Mouse (Mus musculus) gastrocnemius, postnatal 36 days (tissue): ENCODE data around the gene Gm34653. TPM values are rescaled to one million over a fixed set of nuclear protein-coding genes. Genes with fewer than 3 reads are reported as not detected.

Source experiments
- DNase-seq, 2 experiments: peaks; one replicate each; pipeline ENCODE4 v3.0.0; 2022
- intact Hi-C: fragments of 180-260 bp; cut with DNase I; formaldehyde crosslinking; loops from one replicate; pipeline ENCODE4 v1.15.1; 2025
- total RNA-seq, 2 experiments: library from RNA; stranded (reverse); gene quantifications; 2 replicates each; pipeline ENCODE4 v1.2.3; 2021

Gene Gm34653
- total RNA-seq, 2 experiments from 2014 or later: not detected

- intact Hi-C loops: loop anchor here (5.0 kb wide), 1 partner anchor 97 kb away; no protein-coding TSS in a partner anchor
- no peak for DNase-seq
Observed at GRCm38 (mm10) chr2:34874816-34875345, 42.1 kb downstream of the Gm34653 start, which contains the start of gene Psmd5. TSS of gene Psmd5 (minus strand) at chr2:34874968.

DNA sequence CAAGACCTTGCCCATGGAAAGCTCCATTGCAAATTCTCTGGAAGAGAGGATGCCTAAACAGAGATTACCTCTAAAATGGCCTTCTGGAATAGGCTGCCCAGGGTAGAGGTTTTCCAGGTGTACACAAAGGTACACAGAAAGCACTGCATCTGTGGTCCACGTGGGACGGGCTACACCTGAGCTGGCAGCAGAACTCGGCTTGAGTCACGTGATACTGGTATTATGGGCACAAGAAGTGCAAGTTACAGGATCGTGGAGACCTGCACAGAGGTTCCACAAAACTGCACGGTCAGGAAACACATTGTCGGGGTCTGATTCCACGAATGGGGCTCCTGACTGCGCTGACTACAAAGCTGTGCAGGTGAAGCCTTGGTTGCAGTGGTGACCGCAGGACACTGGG lies 47.2 kb downstream of the Gm34653 start:
- no peak for DNase-seq
- intact Hi-C loops: no loop called here

DNA sequence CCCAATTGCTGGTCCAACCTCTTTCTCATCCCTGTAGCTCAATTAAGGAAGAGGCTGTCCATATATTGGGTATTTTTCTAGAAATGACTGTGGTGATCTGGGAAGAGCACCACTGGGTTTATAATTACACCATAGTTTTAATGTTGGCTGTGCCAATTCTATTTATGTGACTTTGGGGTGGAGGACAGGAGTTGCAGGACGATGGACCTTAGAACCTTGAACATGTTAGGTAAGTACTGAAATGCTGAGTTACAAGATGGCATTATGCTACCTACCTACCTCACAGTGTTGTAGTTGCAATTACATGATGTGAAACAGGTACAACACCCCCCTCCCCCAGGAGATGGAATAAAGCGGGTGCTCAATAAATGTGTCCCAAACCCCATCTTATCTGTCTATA lies 50.0 kb downstream of the Gm34653 start:
- intact Hi-C loops: no loop called here
- DNase-seq: no peak

DNA sequence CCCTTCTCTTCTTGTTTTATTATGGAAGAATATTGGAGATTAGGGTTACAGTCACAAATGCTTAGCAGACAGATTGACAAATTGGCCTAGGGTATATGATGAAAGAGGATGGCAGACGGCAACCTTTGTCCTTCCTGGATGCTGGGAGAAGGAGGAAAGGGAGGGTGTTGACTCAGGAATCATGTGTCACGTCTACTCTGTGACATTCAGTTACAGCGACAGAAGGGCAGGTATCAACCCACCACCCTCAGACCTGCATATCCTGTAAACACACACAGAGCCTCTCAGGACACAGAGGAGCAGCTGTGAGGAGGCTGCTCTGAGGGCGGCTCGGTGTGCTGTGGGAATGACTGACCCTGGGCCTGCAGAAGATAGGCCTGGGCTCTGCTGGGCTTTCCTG lies 50.4 kb downstream of the Gm34653 start:
- intact Hi-C loops: no loop called here

GRCm38 (mm10) chr2:34884186-34884585 lies 51.4 kb downstream of the Gm34653 start:
- DNase-seq: no peak
- intact Hi-C loops: no loop called here

More for the DNA sequence above, 50.4 kb downstream of the Gm34653 start:
- no peak for DNase-seq

Other genes with a start within 250 kb of the Gm34653 start
- 10 to 100 TPM; 28.7 to 34.7 TPM for gene Gapvd1, start 77.8 kb upstream of the Gm34653 start, total RNA-seq
- 100 to 1,000 TPM; 168 to 180 TPM for gene Hspa5, start 61.0 kb upstream of the Gm34653 start, total RNA-seq
- gene Rabepk, start 33.1 kb upstream of the Gm34653 start, total RNA-seq: 1 to 10 TPM; 7.5 to 8.6 TPM
- 10 to 100 TPM; 43.9 to 46.6 TPM for gene Fbxw2, start 6.7 kb upstream of the Gm34653 start, total RNA-seq
- gene Cutal, start 41.4 kb downstream of the Gm34653 start, total RNA-seq: under 1 TPM in 1 of 2 experiments, not detected in 1; 0.39 TPM
- gene Psmd5, start 42.0 kb downstream of the Gm34653 start, total RNA-seq: 10 to 100 TPM in 1 of 2 experiments, 1 to 10 TPM in 1; 8.8 to 13.3 TPM
- gene Phf19, start 81.0 kb downstream of the Gm34653 start, total RNA-seq: under 1 TPM; 0.38 to 0.64 TPM
- gene Traf1, start 128.8 kb downstream of the Gm34653 start, total RNA-seq: 1 to 10 TPM in 1 of 2 experiments, under 1 TPM in 1; 0.76 to 1.1 TPM
- gene Hc, start 228.4 kb downstream of the Gm34653 start, total RNA-seq: under 1 TPM in 1 of 2 experiments, not detected in 1; 0.15 TPM